ENCODE assay signal across 36 mouse cellular contexts in the genomic region with DNA sequence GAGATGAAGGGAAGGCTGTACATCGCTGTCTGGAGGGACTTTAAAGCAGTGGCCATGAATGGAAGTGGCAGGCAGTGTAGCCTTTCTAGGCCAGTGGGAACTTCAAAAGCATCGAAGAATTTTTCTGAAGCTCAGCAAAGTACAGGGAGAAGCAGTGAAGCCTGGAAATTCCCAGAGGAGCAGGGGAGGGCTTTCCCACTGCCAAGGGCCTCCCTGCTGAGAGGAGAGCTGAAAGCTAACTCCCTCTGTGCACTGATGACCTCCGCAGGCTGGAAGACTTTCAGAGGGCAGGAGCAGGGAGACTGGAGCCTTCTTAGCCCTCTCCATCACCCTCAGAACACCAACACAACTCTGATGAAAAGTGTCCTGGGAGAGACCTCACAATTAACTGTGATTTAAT. TPM values are rescaled to one million over a fixed set of nuclear protein-coding genes. Genes with fewer than 3 reads are reported as not detected.
DNase-seq lines count a peak whose midpoint lies in the region; ATAC-seq lines count a peak whose summit lies in the region.
"Had no signal": no experiment of that assay in that cellular context is flagged by ENCODE, and none has a peak within 500 bp of the region (broad histone marks: within the 10 kb centered on the region; RNA-seq: fewer than 3 reads in every experiment).

No protein-coding gene starts in this region.

- no peaks in the 10 kb centered on the region for H3K27me3 ChIP-seq in hindbrain, embryonic 16.5 days (replicated peaks; ENCODE audit: control insufficient read depth, insufficient read depth, low read length)
- H3K27me3 ChIP-seq in hindbrain, embryonic 12.5 days = no peaks in the 10 kb centered on the region
- H3K27me3 ChIP-seq: embryonic facial prominence, embryonic 12.5 days; hindbrain, embryonic 15.5 days; intestine, embryonic 15.5 days; neural tube, embryonic 13.5 days; stomach, embryonic 15.5 days had no signal

- DNase-seq in adrenal gland, postnatal 10 days = peak; percentile 40
- no peak for DNase-seq in adrenal gland, adult 18-20 months (ENCODE audit: low spot score in 2 of 2)
- DNase-seq in kidney, postnatal 14 days = peak; percentile 14
- no peak for DNase-seq in kidney, adult 8-10 months
- peak; percentile 25 for DNase-seq in ZHBTc4 (ENCODE audit: low read depth, low spot score)
- DNase-seq in testis, postnatal 14 days (ENCODE audit: low spot score) = no peak
- DNase-seq: cerebellum, adult 11 months; cerebellum, adult 9-11 months; gastrocnemius, adult 2 months; heart, postnatal 4 days; lung, postnatal 4 days; thymus, adult 18-20 months; thymus, postnatal 4 days had no signal

- WGBS in hindbrain, embryonic 16.5 days = 24% methylated on average over 3 of the region's 3 CpGs
- WGBS in hindbrain, embryonic 12.5 days = 33% methylated on average over 3 of the region's 3 CpGs

- no peaks in the 10 kb centered on the region for H3K4me1 ChIP-seq in hindbrain, embryonic 16.5 days (ENCODE audit: control insufficient read depth, insufficient read depth, low read depth, low read length)
- no peaks in the 10 kb centered on the region for H3K4me1 ChIP-seq in hindbrain, embryonic 12.5 days
- H3K4me1 ChIP-seq: heart, embryonic 10.5 days; hindbrain, embryonic 15.5 days; intestine, embryonic 15.5 days; neural tube, embryonic 13.5 days; stomach, embryonic 15.5 days had no signal

- no peaks in the 10 kb centered on the region for H3K36me3 ChIP-seq in hindbrain, embryonic 16.5 days (ENCODE audit: control insufficient read depth, insufficient read depth, low read length)
- H3K36me3 ChIP-seq in hindbrain, embryonic 12.5 days = no peaks in the 10 kb centered on the region
- H3K36me3 ChIP-seq: embryonic facial prominence, embryonic 12.5 days; heart, embryonic 10.5 days; hindbrain, embryonic 15.5 days; intestine, embryonic 15.5 days; midbrain, embryonic 10.5 days; neural tube, embryonic 13.5 days; stomach, embryonic 15.5 days had no signal

- no peak overlapping the region for H3K9ac ChIP-seq in hindbrain, embryonic 16.5 days (ENCODE audit: low read depth, low read length)
- H3K9ac ChIP-seq in hindbrain, embryonic 12.5 days = no peak overlapping the region
- H3K9ac ChIP-seq: embryonic facial prominence, embryonic 12.5 days; hindbrain, embryonic 15.5 days; intestine, embryonic 15.5 days; neural tube, embryonic 13.5 days; stomach, embryonic 15.5 days had no signal

- no peaks in the 10 kb centered on the region for H3K9me3 ChIP-seq in hindbrain, embryonic 16.5 days (ENCODE audit: control insufficient read depth, low read length)
- H3K9me3 ChIP-seq in hindbrain, embryonic 12.5 days (replicated peaks) = no peaks in the 10 kb centered on the region
- H3K9me3 ChIP-seq: embryonic facial prominence, embryonic 12.5 days; heart, embryonic 10.5 days; hindbrain, embryonic 15.5 days; intestine, embryonic 15.5 days; midbrain, embryonic 10.5 days; neural tube, embryonic 13.5 days; stomach, embryonic 15.5 days had no signal

- no peak overlapping the region for H3K4me2 ChIP-seq in hindbrain, embryonic 16.5 days (ENCODE audit: low read length)
- no peak overlapping the region for H3K4me2 ChIP-seq in hindbrain, embryonic 12.5 days (replicated peaks)
- H3K4me2 ChIP-seq: embryonic facial prominence, embryonic 12.5 days; hindbrain, embryonic 15.5 days; intestine, embryonic 15.5 days; neural tube, embryonic 13.5 days; stomach, embryonic 15.5 days had no signal

- H3K4me3 ChIP-seq in hindbrain, embryonic 16.5 days (ENCODE audit: low read length) = no peak overlapping the region
- H3K4me3 ChIP-seq in hindbrain, embryonic 12.5 days = no peak overlapping the region
- H3K4me3 ChIP-seq: embryonic facial prominence, embryonic 12.5 days; erythroblast, embryonic 14.5 days; gastrocnemius, adult 2 months; heart, embryonic 10.5 days; hindbrain, embryonic 15.5 days; intestine, embryonic 15.5 days; layer of hippocampus, adult 2 months; midbrain, embryonic 10.5 days; myocyte; neural tube, embryonic 13.5 days; stomach, embryonic 15.5 days had no signal

- H3K27ac ChIP-seq in hindbrain, embryonic 16.5 days (ENCODE audit: low read depth, low read length) = no peak overlapping the region
- H3K27ac ChIP-seq in hindbrain, embryonic 12.5 days = no peak overlapping the region
- H3K27ac ChIP-seq: embryonic facial prominence, embryonic 12.5 days; gastrocnemius, adult 2 months; heart, embryonic 10.5 days; hindbrain, embryonic 15.5 days; intestine, embryonic 15.5 days; layer of hippocampus, adult 2 months; midbrain, embryonic 10.5 days; neural tube, embryonic 13.5 days; stomach, embryonic 15.5 days had no signal

- 0 out of 2 replicates have a peak, but pooled peaks have one; percentile 2 for ATAC-seq in hindbrain, embryonic 16.5 days
- no peak for ATAC-seq in hindbrain, embryonic 12.5 days (ENCODE audit: low FRiP score)
- ATAC-seq: forebrain, embryonic 14.5 days; intestine, embryonic 15.5 days had no signal

RNA-seq across cellular contexts. Expression of gene Olfr49, which starts 27.0 kb away (rescaled TPM):
- not detected for total RNA-seq in adrenal gland, postnatal 10 days (2021)
- total RNA-seq in adrenal gland, adult 18-20 months (2021) = under 1 TPM in 1 of 2 experiments, not detected in 1; 0.07 TPM
- polyA plus RNA-seq in hindbrain, embryonic 16.5 days (2015; fragmentation: Nextera tagmentation; extraction: Ambion mirVana) = not detected in 2 replicates
- not detected in 2 replicates for polyA plus RNA-seq in hindbrain, embryonic 12.5 days (2016; fragmentation: Nextera tagmentation; extraction: Ambion mirVana)
- total RNA-seq: common myeloid progenitor, adult 5-6 weeks; gastrocnemius, adult 2 months; gastrocnemius, postnatal 4 days; heart, postnatal 4 days; layer of hippocampus, adult 2 months; layer of hippocampus, postnatal 25 days; left cerebral cortex, postnatal 10 days; liver, adult 2 months had no signal
- polyA plus RNA-seq: embryonic facial prominence, embryonic 12.5 days; erythroblast, embryonic 14.5 days; forebrain, embryonic 14.5 days; frontal cortex, adult 2 months; heart, embryonic 16.5 days; hindbrain, embryonic 15.5 days; intestine, embryonic 15.5 days; limb, embryonic 11.5 days; liver, adult 2 months; liver, embryonic 16.5 days; lung, embryonic 16.5 days; midbrain, embryonic 10.5 days; myocyte; neural tube, embryonic 13.5 days; stomach, embryonic 15.5 days had no signal

RNA-seq across cellular contexts. Expression of gene Oxa1l, which starts 48.9 kb away (rescaled TPM):
- total RNA-seq in adrenal gland, postnatal 10 days (2021) = 100 to 1,000 TPM; 114 to 138 TPM
- 10 to 100 TPM; 77.0 to 95.1 TPM for total RNA-seq in adrenal gland, adult 18-20 months (2021)
- 58.5 and 59.9 TPM in 2 replicates for polyA plus RNA-seq in hindbrain, embryonic 16.5 days (2015; fragmentation: Nextera tagmentation; extraction: Ambion mirVana)
- 39.2 and 42.2 TPM in 2 replicates for polyA plus RNA-seq in hindbrain, embryonic 12.5 days (2016; fragmentation: Nextera tagmentation; extraction: Ambion mirVana)

RNA-seq across cellular contexts. Expression of gene Abhd4, which starts 57.8 kb away (rescaled TPM):
- total RNA-seq in adrenal gland, postnatal 10 days (2021) = 100 to 1,000 TPM; 206 to 229 TPM
- total RNA-seq in adrenal gland, adult 18-20 months (2021) = 100 to 1,000 TPM; 463 to 735 TPM
- 70.3 and 75.2 TPM in 2 replicates for polyA plus RNA-seq in hindbrain, embryonic 16.5 days (2015; fragmentation: Nextera tagmentation; extraction: Ambion mirVana)
- 44.0 and 47.7 TPM in 2 replicates for polyA plus RNA-seq in hindbrain, embryonic 12.5 days (2016; fragmentation: Nextera tagmentation; extraction: Ambion mirVana)

RNA-seq across cellular contexts. Expression of gene Dad1, which starts 57.9 kb away (rescaled TPM):
- total RNA-seq in adrenal gland, postnatal 10 days (2021) = 100 to 1,000 TPM; 171 to 191 TPM
- total RNA-seq in adrenal gland, adult 18-20 months (2021) = 100 to 1,000 TPM; 381 to 382 TPM
- polyA plus RNA-seq in hindbrain, embryonic 16.5 days (2015; fragmentation: Nextera tagmentation; extraction: Ambion mirVana) = 391 and 409 TPM in 2 replicates
- polyA plus RNA-seq in hindbrain, embryonic 12.5 days (2016; fragmentation: Nextera tagmentation; extraction: Ambion mirVana) = 238 and 259 TPM in 2 replicates

Comparison
In these comparisons a context has a peak if more than half of its experiments do, and no peak if none do; other contexts are left out.
1. DNase-seq: peak in adrenal gland, postnatal 10 days (single experiment), kidney, postnatal 14 days (single experiment) and ZHBTc4 (single experiment); none in adrenal gland, adult 18-20 months (0 of 2), kidney, adult 8-10 months (0 of 2) and testis, postnatal 14 days (single experiment).